Mouse (Mus musculus) ES-Bruce4 (cell line): ENCODE measurements at regions not wholly inside any gene's neighbourhood (a gene's known extent, or its start where the extent isn't known, plus 50 kb on each side); places are given as distances from the start of the nearest gene placed in this dataset.
A peak's percentile ranks its signal among the peaks of the same experiment; 100 is the strongest.

Experiments
- H3K27ac ChIP-seq: 2 replicates; pipeline ENCODE4 v1.5.1; 2012; ENCODE audit warnings: low read length, inconsistent platforms; ENCODE audit not compliant: insufficient read depth
- H3K27me3 ChIP-seq: 2 replicates; pipeline ENCODE4 v1.6.1; 2012; ENCODE audit warnings: mild to moderate bottlenecking, low read length, inconsistent platforms; ENCODE audit not compliant: control insufficient read depth, poor library complexity, insufficient read depth, severe bottlenecking
- H3K36me3 ChIP-seq: 2 replicates; pipeline ENCODE4 v1.6.1; 2012; ENCODE audit warnings: inconsistent platforms, mild to moderate bottlenecking, low read length, moderate library complexity; ENCODE audit not compliant: control insufficient read depth, poor library complexity, insufficient read depth, severe bottlenecking
- H3K4me1 ChIP-seq: one replicate; pipeline ENCODE4 v1.8.1; 2011; ENCODE audit warnings: low read length; ENCODE audit not compliant: control insufficient read depth, insufficient read depth
- H3K4me3 ChIP-seq: 2 replicates; pipeline ENCODE4 v1.5.1; 2011; ENCODE audit warnings: low read depth, mild to moderate bottlenecking, low read length
- H3K9ac ChIP-seq: 2 replicates; pipeline ENCODE4 v1.6.1; 2012; ENCODE audit warnings: low read depth, mild to moderate bottlenecking, inconsistent platforms; ENCODE audit not compliant: poor library complexity, severe bottlenecking
- H3K9me3 ChIP-seq: replicated peaks from 2 replicates; pipeline ENCODE4 v1.6.1; 2012; ENCODE audit warnings: mild to moderate bottlenecking, low read length, inconsistent platforms; ENCODE audit not compliant: control insufficient read depth, poor library complexity, insufficient read depth, severe bottlenecking
- CTCF ChIP-seq: IDR thresholded peaks from one replicate; pipeline ENCODE4 v1.8.1; 2011; ENCODE audit warnings: low read depth, low read length
- EP300 ChIP-seq: IDR thresholded peaks from 2 replicates; pipeline ENCODE4 v1.6.1; 2011; ENCODE audit warnings: low read depth, low read length; ENCODE audit not compliant: insufficient read depth
- POLR2A ChIP-seq: IDR thresholded peaks from one replicate; pipeline ENCODE4 v1.8.1; 2011; ENCODE audit warnings: low read length; ENCODE audit not compliant: insufficient read depth

GRCm38 (mm10) chr3:21948074-21948659 lies 128.3 kb upstream of the Tbl1xr1 start:
- Histone ChIP-seq H3K9ac (no peak overlapping the region), H3K4me1 (peaks cover 5% of the 10 kb centered on the region), H3K4me3 (no peak overlapping the region), H3K36me3 (no peaks in the 10 kb centered on the region), H3K27me3 (no peaks in the 10 kb centered on the region), H3K27ac (no peak overlapping the region), H3K9me3 (no peaks in the 10 kb centered on the region)
- TF ChIP-seq POLR2A (no peak), CTCF (no peak), EP300 (no peak)

DNA sequence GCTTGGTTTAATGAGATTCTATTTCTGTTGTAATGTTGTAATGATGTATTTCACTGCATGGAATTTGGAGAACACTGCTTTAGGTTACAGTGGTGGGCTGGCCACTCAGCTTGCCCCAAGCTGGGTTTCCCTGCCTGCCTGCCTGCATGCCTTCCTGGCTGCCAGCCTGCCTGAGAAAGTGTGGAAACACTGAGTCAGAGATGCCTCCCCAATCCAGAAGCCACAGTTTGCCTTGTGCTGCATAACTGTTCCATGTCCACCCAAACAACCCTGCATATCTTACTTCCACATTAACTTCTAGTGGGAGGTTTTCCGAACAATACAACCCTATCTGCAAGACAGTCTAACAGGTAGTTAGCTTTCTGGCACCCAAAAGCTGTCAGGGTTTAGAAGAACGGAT lies 127.0 kb upstream of the Tbl1xr1 start:
- H3K36me3 ChIP-seq: no peaks in the 10 kb centered on the region
- H3K9ac ChIP-seq: no peak overlapping the region
- no peaks in the 10 kb centered on the region for H3K9me3 ChIP-seq
- H3K27ac ChIP-seq: no peak overlapping the region
- no peak for TF ChIP-seq EP300
- no peak for TF ChIP-seq POLR2A
- TF ChIP-seq CTCF: no peak
- peaks cover 5% of the 10 kb centered on the region for H3K4me1 ChIP-seq
- H3K4me3 ChIP-seq: no peak overlapping the region
- no peaks in the 10 kb centered on the region for H3K27me3 ChIP-seq

DNA sequence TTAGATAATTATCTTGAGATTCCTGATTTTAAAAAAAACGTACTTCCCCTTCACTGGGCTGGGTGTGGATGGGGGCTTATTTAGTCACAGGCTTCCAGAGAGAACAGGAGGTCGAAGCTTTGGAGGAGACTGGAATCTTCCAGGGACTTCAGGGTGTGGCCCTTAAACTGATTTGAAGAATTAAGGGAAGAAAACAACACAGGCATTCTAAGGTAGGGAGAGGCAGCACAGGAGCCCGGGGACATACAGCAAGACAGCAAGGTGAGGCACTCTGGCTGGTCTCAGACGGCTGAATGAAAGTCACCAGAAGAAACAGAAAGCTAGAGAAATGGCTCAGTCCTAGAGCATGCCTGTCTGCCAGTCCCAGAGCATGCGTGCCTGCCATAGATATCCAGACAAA lies 125.9 kb upstream of the Tbl1xr1 start:
- Histone ChIP-seq H3K9ac (no peak overlapping the region), H3K4me3 (no peak overlapping the region), H3K9me3 (no peaks in the 10 kb centered on the region), H3K27ac (no peak overlapping the region), H3K36me3 (no peaks in the 10 kb centered on the region), H3K27me3 (no peaks in the 10 kb centered on the region), H3K4me1 (peaks cover 5% of the 10 kb centered on the region)
- TF ChIP-seq POLR2A (no peak), EP300 (peak; percentile 58; the same call in 1 of the 2 replicates), CTCF (no peak)

DNA sequence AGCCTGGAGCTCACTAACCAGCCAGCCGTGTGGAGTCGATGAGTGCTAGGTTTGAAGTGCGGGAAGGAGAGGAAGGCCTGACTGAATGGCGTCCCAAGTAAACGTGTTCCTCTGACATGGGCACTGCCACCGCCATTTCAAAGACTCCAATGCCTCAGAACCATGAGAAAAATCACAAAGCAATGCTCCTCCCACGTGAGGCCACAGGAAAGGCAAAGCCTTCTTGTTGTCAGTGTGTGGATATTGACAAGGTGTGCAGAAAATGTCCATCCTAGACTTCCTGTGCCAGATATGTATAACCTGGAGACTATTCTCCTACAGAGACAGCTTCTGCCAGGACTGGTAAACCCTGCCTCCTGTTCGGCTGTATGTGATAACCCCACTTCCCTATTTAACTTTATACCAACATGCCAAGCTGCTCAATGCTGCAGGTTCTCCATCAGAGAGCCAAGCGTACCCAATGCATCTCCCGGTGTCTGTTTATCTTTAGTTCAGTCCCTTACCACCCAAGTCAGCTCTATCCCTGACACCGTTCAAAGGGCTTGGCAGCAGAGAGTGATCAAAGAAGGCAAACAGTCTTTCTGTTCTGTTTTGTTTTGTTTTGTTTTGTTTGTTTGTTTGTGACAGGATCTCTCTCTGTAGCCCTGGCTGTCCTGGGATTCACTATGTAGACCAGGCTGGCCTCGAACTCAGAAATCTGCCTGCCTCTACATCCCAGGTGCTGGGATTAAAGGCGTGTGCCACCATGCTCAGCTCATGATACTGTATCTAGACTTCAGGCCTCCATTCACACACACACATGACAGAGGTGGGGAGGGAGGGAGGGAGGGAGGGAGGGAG lies 124.8 kb upstream of the Tbl1xr1 start:
- H3K4me1 ChIP-seq: peaks cover 7% of the 10 kb centered on the region
- no peak overlapping the region for H3K27ac ChIP-seq
- no peaks in the 10 kb centered on the region for H3K36me3 ChIP-seq
- no peaks in the 10 kb centered on the region for H3K9me3 ChIP-seq
- H3K4me3 ChIP-seq: no peak overlapping the region
- no peak for TF ChIP-seq CTCF
- TF ChIP-seq POLR2A: no peak
- no peak for TF ChIP-seq EP300
- no peak overlapping the region for H3K9ac ChIP-seq
- H3K27me3 ChIP-seq: no peaks in the 10 kb centered on the region

- Histone ChIP-seq H3K27me3 (no peaks in the 10 kb centered on the region), H3K4me3 (no peak overlapping the region), H3K27ac (no peak overlapping the region), H3K4me1 (peaks cover 7% of the 10 kb centered on the region), H3K36me3 (no peaks in the 10 kb centered on the region), H3K9ac (no peak overlapping the region), H3K9me3 (no peaks in the 10 kb centered on the region)
- TF ChIP-seq CTCF (no peak), EP300 (no peak), POLR2A (no peak)
Measured at GRCm38 (mm10) chr3:21952695-21953415, 123.6 kb upstream of the Tbl1xr1 start.
